Comparison of ENCODE assay signal across 27 mouse cellular contexts in genomic region chr6:100178830-100179229, GRCm38 (mm10).
A peak's percentile ranks its signal among the peaks of the same experiment; 100 is the strongest.
DNase-seq lines count a peak whose midpoint lies in the region; ATAC-seq lines count a peak whose summit lies in the region.
"Had no signal": no experiment of that assay in that cellular context is flagged by ENCODE, and none has a peak within 500 bp of the region (broad histone marks: within the 10 kb centered on the region; RNA-seq: fewer than 3 reads in every experiment).

No protein-coding gene starts in this region.

- no peak overlapping the region for H3K27ac ChIP-seq in liver, embryonic 15.5 days (replicated peaks)
- H3K27ac ChIP-seq in hindbrain, embryonic 10.5 days: no peak overlapping the region
- H3K27ac ChIP-seq: embryonic facial prominence, embryonic 10.5 days; embryonic facial prominence, embryonic 15.5 days; forebrain, embryonic 15.5 days; heart, embryonic 13.5 days; hindbrain, embryonic 15.5 days; lung, embryonic 15.5 days; midbrain, embryonic 13.5 days; neural tube, embryonic 13.5 days had no signal

- 0 out of 2 replicates have a peak, but pooled peaks have one; percentile 30 for ATAC-seq in common myeloid progenitor, adult 5-6 weeks (replicated peaks; ENCODE audit: low read depth, poor library complexity, severe bottlenecking)
- peak; percentile 51 for ATAC-seq in liver, embryonic 15.5 days (ENCODE audit: insufficient read depth)
- ATAC-seq: forebrain, embryonic 15.5 days; inflammation-experienced regulatory T-cells, adult 6 months; midbrain, embryonic 13.5 days had no signal

- H3K27me3 ChIP-seq in liver, embryonic 15.5 days: no peaks in the 10 kb centered on the region
- peaks cover 69% of the 10 kb centered on the region for H3K27me3 ChIP-seq in hindbrain, embryonic 10.5 days (ENCODE audit: insufficient read depth, poor library complexity, severe bottlenecking)
- H3K27me3 ChIP-seq: embryonic facial prominence, embryonic 15.5 days; forebrain, embryonic 15.5 days; lung, embryonic 15.5 days had no signal

- H3K9ac ChIP-seq in liver, embryonic 15.5 days: no peak overlapping the region
- H3K9ac ChIP-seq: embryonic facial prominence, embryonic 15.5 days; forebrain, embryonic 15.5 days; heart, embryonic 13.5 days; hindbrain, embryonic 15.5 days; lung, embryonic 15.5 days; midbrain, embryonic 13.5 days; neural tube, embryonic 13.5 days had no signal

- H3K4me1 ChIP-seq in liver, embryonic 15.5 days (replicated peaks): peaks cover 25% of the 10 kb centered on the region
- no peaks in the 10 kb centered on the region; the same call in 1 of the 2 replicates for H3K4me1 ChIP-seq in hindbrain, embryonic 10.5 days (replicated peaks)
- H3K4me1 ChIP-seq: hindbrain, embryonic 15.5 days; midbrain, embryonic 13.5 days; neural tube, embryonic 13.5 days had no signal

- H3K4me2 ChIP-seq in liver, embryonic 15.5 days: no peak overlapping the region
- H3K4me2 ChIP-seq: embryonic facial prominence, embryonic 15.5 days; forebrain, embryonic 15.5 days; heart, embryonic 13.5 days; hindbrain, embryonic 15.5 days; lung, embryonic 15.5 days; midbrain, embryonic 13.5 days; neural tube, embryonic 13.5 days had no signal

- peak; percentile 34 for DNase-seq in liver
- no peak for DNase-seq in testis, postnatal 14 days (ENCODE audit: low spot score)
- DNase-seq in adrenal gland, postnatal 25 days: no peak
- DNase-seq in thymus, postnatal 25 days: no peak
- no peak for DNase-seq in hindbrain, embryonic 10.5 days (ENCODE audit: low spot score)
- DNase-seq: adrenal gland, postnatal 10 days; B cell, adult 2 months; cerebellum, adult 18-20 months; gastrocnemius, postnatal 10 days; heart, postnatal 10 days; kidney, adult 8-10 months; kidney, postnatal 10 days; layer of hippocampus, postnatal 36 days; left cerebral cortex, postnatal 4 days; lung, postnatal 36 days had no signal

- H3K9me3 ChIP-seq in liver, embryonic 15.5 days (replicated peaks): no peaks in the 10 kb centered on the region
- no peaks in the 10 kb centered on the region for H3K9me3 ChIP-seq in hindbrain, embryonic 10.5 days
- H3K9me3 ChIP-seq: embryonic facial prominence, embryonic 10.5 days; embryonic facial prominence, embryonic 15.5 days; forebrain, embryonic 15.5 days; hindbrain, embryonic 15.5 days; lung, embryonic 15.5 days; midbrain, embryonic 13.5 days; neural tube, embryonic 13.5 days had no signal

- WGBS in liver, embryonic 15.5 days (ENCODE audit: insufficient replicate concordance): 8% methylated on average over 3 of the region's 3 CpGs
- WGBS in hindbrain, embryonic 10.5 days: 92% methylated on average over 3 of the region's 3 CpGs

- no peak overlapping the region for H3K4me3 ChIP-seq in liver, embryonic 15.5 days (replicated peaks)
- no peak overlapping the region for H3K4me3 ChIP-seq in hindbrain, embryonic 10.5 days
- H3K4me3 ChIP-seq: embryonic facial prominence, embryonic 10.5 days; embryonic facial prominence, embryonic 15.5 days; forebrain, embryonic 15.5 days; heart, embryonic 13.5 days; hindbrain, embryonic 15.5 days; lung, embryonic 15.5 days; megakaryocyte, embryonic 14.5 days; midbrain, embryonic 13.5 days; neural tube, embryonic 13.5 days had no signal

- H3K36me3 ChIP-seq in liver, embryonic 15.5 days (replicated peaks): no peaks in the 10 kb centered on the region
- H3K36me3 ChIP-seq in hindbrain, embryonic 10.5 days: no peaks in the 10 kb centered on the region
- H3K36me3 ChIP-seq: embryonic facial prominence, embryonic 10.5 days; embryonic facial prominence, embryonic 15.5 days; forebrain, embryonic 15.5 days; heart, embryonic 13.5 days; hindbrain, embryonic 15.5 days; lung, embryonic 15.5 days; midbrain, embryonic 13.5 days; neural tube, embryonic 13.5 days had no signal
